Mouse (Mus musculus) fat pad, adult 2 months (tissue): ENCODE results near the gene Cfdp1.
"Not testable (repeated sequence)": the region's sequence is repeated elsewhere in the genome, so short reads cannot be mapped to it uniquely, and the experiment has no call there.

Experiments
- DNase-seq: peaks from one replicate; pipeline ENCODE4 v3.0.0-alpha.2; 2011; ENCODE audit warnings: low read depth, low spot score; ENCODE audit errors: extremely low read depth

The Cfdp1 gene

DNA sequence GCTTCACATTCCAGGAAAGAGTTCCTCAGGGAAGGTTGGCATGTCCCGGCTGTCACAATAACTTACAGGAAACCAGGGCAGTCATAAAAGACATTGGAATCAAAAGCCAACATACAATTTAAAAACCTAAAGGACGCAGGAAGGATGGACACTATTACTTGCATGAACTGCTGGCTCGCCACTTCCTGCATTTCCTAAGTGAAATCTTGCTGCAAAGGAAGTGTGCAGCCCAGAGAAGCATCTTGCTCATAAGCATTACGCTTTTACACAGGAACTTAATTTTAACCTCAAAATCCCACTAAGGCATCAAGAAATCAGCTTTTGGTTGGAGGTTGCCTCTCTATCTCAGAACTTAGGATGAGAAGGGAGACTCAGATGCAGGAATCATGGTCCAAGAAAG lies 9.2 kb upstream of the Cfdp1 start:
- DNase-seq: no peak

DNA sequence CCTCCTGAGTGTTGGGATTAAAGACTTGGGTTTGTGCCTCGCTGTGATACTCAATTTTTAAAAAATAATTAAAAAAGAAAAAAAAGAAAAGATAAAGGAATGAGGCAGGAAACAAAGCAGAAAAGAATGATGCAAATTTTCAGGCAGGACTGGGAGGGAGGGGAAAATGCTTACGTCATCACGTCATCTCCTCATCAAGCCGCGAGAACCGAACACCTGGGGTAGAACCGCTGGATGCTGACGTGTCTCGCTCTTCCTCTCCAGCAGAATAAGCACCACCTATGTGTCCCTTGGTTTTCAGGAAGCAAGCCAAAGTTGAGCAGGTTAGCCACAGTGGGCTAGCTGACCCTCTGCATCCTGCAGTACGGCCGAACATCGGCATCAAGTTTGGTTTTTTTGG lies 1.9 kb upstream of the Cfdp1 start:
- no peak for DNase-seq

- DNase-seq: not testable (repeated sequence)
Observed at GRCm38 (mm10) chr8:111853219-111853618, 872 bp downstream of the Cfdp1 start.

GRCm38 (mm10) chr8:111846746-111847145 lies 7.3 kb downstream of the Cfdp1 start:
- DNase-seq: no peak

DNA sequence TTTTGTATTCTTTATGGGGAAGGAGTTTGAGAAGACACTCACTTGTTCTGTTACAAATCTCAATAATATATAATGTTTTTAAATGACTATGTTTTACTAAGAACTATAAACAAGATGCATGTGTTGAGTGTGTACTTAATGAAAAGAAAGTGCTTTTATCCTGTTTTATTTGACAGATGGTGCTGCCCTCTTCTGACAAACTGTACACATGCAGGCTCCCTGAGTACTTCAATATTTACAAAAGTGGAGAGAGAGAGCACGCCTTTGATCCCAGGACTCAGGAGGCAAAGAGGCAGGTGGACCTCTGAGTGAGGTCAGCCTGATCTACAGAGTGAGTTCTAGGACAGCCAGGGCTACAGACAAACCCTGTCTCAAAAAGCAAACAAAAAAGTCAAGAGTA lies 18.6 kb downstream of the Cfdp1 start:
- DNase-seq: no peak

DNA sequence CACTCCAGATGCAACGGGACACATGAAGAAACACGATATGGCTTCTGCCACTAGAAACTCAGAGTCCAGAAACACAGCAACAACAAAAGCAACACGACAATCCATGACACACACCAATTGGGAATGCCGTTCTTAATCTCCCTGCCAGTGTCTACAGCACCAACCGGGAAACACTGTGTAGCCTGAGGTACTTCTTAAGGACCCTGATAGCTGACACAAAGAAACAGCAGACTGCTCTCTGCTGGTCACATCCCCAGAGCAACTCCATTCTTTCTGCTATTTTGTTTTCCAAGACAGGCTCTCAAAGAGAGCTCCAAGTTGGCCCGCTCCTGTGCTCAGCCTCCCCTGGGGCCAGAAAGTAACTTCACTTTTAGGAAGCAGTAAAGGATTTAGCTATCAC lies 20.1 kb downstream of the Cfdp1 start:
- no peak for DNase-seq

DNA sequence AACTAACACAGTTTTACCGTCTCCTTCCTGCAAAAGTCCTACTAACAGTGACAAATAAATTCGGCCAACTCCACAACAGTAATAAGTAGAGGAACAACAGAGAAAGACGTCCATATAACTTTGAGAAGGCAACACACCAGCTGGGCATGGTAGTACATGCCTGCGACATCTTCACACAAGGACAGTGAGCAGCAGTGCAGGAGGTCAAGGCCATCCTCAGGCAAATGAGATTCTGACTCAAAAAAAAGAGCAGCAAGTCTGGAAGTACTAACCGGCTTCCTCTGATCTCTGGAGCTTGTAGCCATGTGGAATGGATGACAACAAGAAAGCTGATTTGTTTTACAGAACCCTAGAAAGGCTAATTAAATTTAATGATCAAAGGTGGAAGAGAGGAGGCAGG lies 21.1 kb downstream of the Cfdp1 start:
- no peak for DNase-seq

DNA sequence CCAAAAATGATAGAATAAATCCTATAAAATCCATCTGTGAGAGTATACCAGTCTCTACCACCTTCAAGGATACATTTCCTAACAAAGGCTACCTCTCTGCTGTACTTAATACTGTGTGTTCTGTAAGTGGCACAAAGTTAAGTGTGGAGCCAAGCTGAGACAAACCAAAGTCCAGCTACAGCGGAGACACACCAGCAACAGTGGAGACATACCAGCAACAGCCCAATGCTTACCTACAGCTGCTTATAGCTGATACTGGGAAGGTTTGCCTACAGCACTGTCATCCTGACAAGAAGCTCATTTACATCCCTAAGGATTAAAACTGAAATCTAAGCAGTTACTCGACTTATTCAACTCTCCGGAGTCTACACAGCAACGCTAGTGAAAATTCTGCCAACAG lies 22.1 kb downstream of the Cfdp1 start:
- no peak for DNase-seq

- DNase-seq: no peak
Observed at GRCm38 (mm10) chr8:111828595-111828994, 25.5 kb downstream of the Cfdp1 start.

DNA sequence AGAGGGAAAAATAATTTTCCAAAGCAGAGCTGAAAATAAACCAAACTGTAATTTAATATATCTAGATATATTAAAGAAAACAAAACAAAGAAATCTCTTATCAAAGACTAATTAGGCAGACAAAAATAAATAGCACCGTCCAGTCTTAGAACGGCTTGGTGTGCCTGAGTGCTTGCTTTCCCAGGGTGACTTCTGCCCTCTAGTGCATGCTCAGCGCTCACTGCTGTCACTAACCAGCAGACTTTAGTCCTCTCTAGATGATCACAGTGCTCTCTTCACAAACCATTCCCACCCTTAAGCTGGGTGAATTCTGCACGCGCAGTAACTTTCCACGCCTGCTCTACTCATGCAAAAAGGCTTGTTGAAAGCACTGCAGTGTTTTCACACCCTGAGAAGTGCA lies 28.9 kb downstream of the Cfdp1 start:
- no peak for DNase-seq

DNA sequence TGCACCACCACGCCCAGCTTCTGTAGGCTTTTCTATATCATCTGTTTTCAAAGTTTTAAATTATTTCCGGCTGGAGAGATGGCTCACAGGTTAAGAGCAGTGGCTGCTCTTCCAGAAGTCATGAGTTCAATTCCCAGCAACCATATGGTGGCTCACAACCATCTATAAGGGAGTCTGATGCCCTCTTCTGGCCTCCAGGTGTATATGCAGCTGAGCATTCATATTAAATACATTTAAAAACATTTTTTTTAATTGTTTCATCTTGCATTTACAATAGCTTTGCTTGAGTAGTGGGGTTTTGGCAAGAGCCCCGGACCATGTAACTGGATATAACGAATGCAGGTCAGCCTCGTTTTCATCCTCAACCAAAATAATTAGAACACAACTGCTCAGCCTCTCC lies 29.8 kb downstream of the Cfdp1 start:
- no peak for DNase-seq

DNA sequence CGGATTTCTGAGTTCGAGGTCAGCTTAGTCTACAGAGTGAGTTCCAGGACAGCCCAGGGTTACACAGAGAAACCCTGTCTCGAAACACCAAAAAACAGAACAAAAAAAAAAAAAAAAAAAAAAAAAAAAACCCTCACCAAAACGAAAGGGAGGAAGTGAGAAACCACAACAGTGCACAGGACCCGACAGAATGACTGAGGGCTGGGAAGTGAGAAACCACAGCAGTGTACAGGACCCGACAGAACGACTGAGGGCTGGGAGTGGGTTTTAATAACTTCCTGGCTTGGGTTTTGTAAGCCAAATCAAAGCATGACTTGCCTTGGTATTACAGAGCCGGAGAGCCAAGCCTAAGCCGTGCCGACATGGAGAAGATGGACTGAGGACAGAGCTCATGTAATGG lies 32.9 kb downstream of the Cfdp1 start:
- no peak for DNase-seq

DNA sequence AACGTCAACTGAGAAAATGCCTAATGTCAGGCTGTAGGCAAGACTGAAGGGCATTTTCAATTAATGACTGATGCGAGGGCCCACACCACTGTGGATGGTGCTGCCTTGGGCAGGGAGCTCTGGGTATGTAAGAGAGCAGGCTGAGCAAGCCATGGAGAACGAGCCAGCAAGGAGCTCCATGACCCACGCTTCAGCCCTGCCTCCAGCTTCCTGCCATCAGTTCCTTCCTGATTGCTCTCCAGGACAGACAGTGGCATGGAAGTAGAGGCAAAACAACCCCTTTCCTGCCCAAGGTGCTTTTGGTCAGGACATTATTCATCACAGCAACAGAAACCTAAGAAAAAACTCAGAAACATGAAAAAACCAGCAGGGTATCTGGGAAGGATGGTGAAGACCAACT lies 33.4 kb downstream of the Cfdp1 start:
- DNase-seq: no peak

DNA sequence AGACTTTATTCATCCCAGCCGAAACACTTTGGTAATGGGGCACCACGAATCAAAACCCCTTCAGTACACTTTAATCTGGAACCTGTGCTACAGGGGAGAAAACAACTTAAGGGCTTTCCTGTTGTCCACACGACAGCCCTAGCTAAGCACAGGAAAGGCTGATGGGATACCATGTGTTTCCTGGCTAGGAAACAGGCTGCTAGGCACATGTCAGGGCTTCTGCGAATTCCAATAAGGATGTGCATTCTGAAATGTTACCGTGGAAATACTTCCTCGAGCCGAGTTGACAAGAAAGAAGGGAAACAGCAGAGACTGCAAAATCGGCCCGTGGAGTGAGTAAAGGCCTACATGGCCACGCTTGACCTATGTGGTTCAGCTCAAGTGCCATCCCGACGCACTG lies 34.1 kb downstream of the Cfdp1 start:
- DNase-seq: no peak

- DNase-seq: no peak
Observed at GRCm38 (mm10) chr8:111818556-111818955, 35.5 kb downstream of the Cfdp1 start.

- DNase-seq: no peak
Observed at GRCm38 (mm10) chr8:111815078-111815477, 39.0 kb downstream of the Cfdp1 start.

DNA sequence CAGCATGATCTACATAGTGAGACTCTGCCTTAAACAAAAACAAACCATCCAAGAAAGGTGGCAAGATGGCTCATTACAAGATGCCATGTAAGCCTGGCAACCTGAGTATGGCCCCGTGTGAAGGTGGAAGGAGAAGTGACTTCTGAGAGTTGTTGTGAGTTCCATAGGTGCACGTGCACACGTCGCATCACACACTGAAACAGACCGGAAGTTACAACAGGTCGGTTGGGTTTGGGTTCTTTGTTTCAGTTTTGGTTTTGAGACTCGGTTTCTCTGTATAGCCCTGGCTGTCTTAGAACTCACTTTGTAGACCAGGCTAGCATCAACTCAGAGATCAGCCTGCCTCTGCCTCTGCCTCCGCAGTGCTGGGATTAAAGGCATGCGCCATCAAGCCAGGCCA lies 40.3 kb downstream of the Cfdp1 start:
- no peak for DNase-seq

DNA sequence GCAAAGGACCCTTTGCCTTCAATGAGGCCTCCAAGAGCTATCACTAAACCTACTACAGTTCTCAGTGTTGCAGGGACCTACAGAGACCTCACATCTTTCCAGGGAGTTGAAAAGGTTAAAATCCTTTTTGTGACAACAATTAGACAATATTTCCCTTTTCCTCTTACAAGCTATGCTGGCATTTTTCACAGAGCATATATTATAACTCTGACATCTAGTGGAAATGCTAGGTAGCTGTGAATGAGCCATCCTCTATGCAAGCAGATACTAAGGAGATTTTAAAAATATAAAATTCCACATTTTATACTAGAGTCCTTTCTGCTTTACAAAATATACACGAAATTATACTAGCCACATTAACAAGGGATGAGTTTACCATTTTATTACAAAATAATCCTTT lies 41.3 kb downstream of the Cfdp1 start:
- DNase-seq: no peak

DNA sequence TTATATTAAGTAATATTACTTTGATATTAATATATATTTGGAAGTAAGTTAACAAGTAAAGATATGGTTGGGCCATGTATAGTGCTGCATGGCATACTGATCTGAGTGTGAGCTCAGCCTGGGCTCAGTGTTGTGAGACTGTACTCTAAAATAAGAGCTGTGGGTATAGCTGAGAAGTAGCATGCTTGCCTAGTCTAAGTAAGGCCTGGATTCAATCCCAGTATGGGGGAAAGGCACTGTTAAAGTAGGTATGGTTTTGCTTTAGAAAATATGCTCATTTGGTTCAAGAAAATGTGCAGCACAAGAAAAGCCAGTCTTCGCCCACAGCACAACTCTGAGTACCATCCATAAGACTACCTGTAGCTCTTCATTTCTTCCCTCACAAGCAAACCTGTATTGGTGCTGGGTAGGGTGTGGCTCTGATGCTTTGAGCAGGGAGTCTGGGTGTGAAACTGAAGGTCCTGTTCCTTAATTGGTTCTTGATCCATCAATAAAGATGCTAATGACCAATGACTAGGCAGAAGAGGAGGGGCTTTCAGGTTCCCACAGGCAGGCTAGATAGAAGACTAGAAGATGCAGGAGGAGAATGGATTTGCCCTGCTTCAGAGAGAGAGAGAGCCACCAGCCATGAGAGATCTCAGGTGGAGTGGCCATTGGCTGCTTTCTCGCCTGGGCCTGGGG lies 43.3 kb downstream of the Cfdp1 start:
- DNase-seq: no peak

DNA sequence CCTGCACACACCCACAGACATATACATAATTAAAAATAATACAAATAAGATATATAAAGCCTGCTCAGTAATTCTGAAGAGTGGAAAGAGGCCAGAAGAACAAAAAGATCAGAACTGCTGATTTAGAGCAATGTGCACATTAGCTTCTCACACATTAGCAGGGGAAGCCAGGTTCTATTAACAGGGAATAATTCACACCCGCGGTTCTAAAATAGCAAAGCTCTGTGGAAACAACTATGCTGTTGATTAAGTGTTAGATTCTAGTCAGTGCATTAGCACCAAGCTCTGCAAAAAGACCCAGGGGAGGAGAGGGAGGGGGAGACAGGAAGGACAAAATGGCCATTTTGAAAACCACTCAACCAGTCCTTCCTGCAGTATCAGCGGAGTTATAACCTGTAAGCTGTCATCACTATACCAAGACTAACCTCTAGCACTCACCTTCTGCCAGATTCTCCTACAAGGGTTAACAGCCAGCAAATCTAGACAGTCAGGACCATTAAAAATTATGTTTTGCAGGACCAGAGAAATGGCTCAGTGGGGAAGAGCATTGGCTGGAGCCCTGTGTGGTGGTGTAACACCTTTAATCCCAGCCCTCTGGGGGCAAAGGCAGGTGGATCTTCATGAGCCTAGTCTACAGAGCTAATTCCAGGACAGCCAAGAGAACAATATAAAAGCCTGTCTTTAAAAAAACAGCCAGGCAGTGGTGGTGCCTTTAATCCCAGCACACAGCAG lies 45.0 kb downstream of the Cfdp1 start:
- DNase-seq: peak; percentile 61

DNA sequence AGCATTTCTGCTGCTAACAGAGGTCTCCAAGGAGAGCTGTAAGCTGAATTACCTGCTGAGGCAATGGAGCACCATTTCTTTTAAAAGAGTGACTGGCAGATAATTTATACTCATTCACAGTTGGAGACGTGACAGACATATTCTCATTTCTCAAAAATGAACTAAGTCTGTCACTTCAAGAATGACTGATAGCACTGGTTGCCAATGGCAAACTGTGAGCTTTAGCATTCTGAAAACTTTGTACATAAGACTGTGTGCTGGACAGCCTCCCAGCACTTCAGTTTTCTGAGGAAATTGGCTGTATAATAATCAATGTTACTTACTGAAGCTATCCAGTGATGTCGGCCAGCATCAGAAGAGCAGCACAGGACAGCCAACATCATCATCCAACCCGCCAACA lies 46.1 kb downstream of the Cfdp1 start:
- DNase-seq: no peak

DNA sequence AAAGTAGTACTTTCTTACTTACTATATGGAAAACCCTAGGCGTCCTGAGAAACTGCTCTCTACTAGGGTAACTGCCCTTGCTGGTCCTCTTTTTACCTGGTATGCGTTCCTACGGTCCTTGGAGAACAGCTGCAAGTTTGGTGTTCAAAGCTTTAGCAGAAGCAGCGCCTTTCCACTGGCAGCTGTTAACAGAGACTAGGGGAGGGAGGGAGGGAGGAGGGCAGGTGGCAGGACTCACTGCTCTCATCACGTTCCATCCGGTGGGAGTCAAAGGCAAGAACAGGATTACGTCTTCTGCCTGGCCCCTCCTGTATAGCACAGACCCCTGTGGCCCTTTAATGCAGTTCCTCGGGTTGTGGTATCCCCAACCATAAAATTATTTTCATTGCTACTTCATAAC lies 50.7 kb downstream of the Cfdp1 start:
- DNase-seq: no peak

GRCm38 (mm10) chr8:111802256-111802655 lies 51.8 kb downstream of the Cfdp1 start:
- no peak for DNase-seq
